Mouse (Mus musculus): Measurements from ENCODE around the gene Palmd. TPM values are rescaled to one million over a fixed set of nuclear protein-coding genes. Genes with fewer than 3 reads are reported as not detected.

Gene Palmd
- total RNA-seq (2023; ENCODE audit: inconsistent age) = not detected in 4 replicates

DNA sequence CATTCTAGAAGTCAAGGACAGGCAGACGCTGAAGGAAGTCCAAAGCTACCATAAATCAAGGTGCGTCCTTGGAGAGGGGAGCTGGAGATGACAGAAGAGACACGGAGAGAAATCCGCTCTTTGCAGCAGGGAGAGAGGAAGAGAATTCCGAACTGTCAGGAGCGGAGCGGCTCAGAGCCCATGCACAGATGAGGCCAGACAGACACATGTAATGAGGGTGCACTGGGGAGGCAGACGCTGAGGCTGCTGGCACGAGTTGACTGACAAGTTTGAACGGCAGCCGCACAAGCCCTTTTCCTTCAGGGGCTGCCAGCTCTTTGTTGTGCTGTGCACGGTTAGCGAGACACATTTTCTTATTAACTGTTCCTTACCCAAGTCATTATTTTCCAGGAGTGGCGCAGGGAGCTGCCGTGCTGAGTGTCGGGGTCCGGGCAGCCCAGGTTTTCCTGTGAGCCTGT, at the start of gene Palmd:
Gene Palmd (minus strand): TSS at position 448 of the 458 bp plus-strand sequence.

DNA sequence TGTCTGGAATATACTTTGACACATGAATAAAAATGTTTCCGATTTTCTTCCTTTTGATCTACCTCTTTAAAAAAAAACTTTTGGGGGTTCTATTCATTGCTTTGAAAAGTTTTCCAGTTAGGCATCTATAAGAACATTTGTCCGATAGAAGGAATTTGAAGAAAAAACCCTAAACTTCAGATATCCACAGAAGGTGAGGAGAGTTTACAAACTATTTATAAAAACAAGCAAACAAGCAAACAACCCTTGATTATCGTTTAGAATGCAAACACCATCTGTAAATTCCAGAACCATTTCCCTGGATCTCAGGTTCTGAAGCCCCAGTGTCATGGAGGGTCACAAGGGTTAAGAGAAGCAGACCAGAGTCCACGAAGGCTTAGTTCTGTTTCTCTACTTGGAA, 820 bp downstream of the Palmd start, which contains the start of gene 4930455H04Rik:
Gene 4930455H04Rik (plus strand): TSS at position 301 of the 400 bp plus-strand sequence.

Other genes starting within 250 kb of the Palmd start
- gene Agl, start 160.8 kb downstream of the Palmd start, total RNA-seq (2023; ENCODE audit: inconsistent age) = 10.4 to 15.4 TPM (median 13.2 TPM) in 4 replicates
- gene Frrs1, start 109.5 kb downstream of the Palmd start, total RNA-seq (2023; ENCODE audit: inconsistent age) = 2.1 to 7.4 TPM (median 3.8 TPM) in 4 replicates
- not detected in 4 replicates for gene 4930455H04Rik, start 720 bp downstream of the Palmd start, total RNA-seq (2023; ENCODE audit: inconsistent age)

Data from B cell, adult (primary cell).